Mouse (Mus musculus): Measurements from ENCODE around the gene C130050O18Rik. TPM values are rescaled to one million over a fixed set of nuclear protein-coding genes. Genes with fewer than 3 reads are reported as not detected.

Gene C130050O18Rik
- polyA plus RNA-seq, 1 experiment: 0.20 TPM

GRCm38 (mm10) chr5:139403692-139404260, 1.3 kb upstream of the C130050O18Rik start:
- Histone ChIP-seq H3K4me3 (ENCODE audit: insufficient read depth, poor library complexity, severe bottlenecking) (no peak overlapping the region), H3K79me2 (ENCODE audit: control insufficient read depth, insufficient read depth) (no peaks in the 10 kb centered on the region), H3K27me3 (ENCODE audit: control insufficient read depth, insufficient read depth, insufficient read length) (no peaks in the 10 kb centered on the region), H3ac (ENCODE audit: control insufficient read depth, insufficient read length, low read depth) (no peak overlapping the region), H3K36me3 (ENCODE audit: control insufficient read depth, insufficient read depth) (no peaks in the 10 kb centered on the region), H3K79me3 (ENCODE audit: low read depth) (no peaks in the 10 kb centered on the region)
- TF ChIP-seq USF1 (IDR thresholded peaks at IDR 0.05; ENCODE audit: low read depth): no peak
- TF ChIP-seq MYOG (IDR thresholded peaks at IDR 0.05; ENCODE audit: control insufficient read depth, extremely low read depth, insufficient read length): no peak
- no peak for TF ChIP-seq MYOD1 (IDR thresholded peaks at IDR 0.05; ENCODE audit: control insufficient read depth, insufficient read length, low read depth)
- TF ChIP-seq CEBPB (IDR thresholded peaks at IDR 0.05; ENCODE audit: low read depth): no peak
- TF ChIP-seq MAX (IDR thresholded peaks at IDR 0.05): no peak

- Histone ChIP-seq H3K79me3 (ENCODE audit: low read depth) (no peaks in the 10 kb centered on the region), H3K36me3 (ENCODE audit: control insufficient read depth, insufficient read depth) (no peaks in the 10 kb centered on the region), H3K27me3 (ENCODE audit: control insufficient read depth, insufficient read depth, insufficient read length) (no peaks in the 10 kb centered on the region), H3K79me2 (ENCODE audit: control insufficient read depth, insufficient read depth) (no peaks in the 10 kb centered on the region), H3K4me3 (ENCODE audit: insufficient read depth, poor library complexity, severe bottlenecking) (no peak overlapping the region), H3ac (ENCODE audit: control insufficient read depth, insufficient read length, low read depth) (no peak overlapping the region)
- no peak for TF ChIP-seq CTCF (IDR thresholded peaks at IDR 0.05; ENCODE audit: control insufficient read depth, insufficient read depth, insufficient read length)
- TF ChIP-seq MYOD1 (IDR thresholded peaks at IDR 0.05; ENCODE audit: control insufficient read depth, insufficient read length, low read depth): no peak
- no peak for TF ChIP-seq MYOG (IDR thresholded peaks at IDR 0.05; ENCODE audit: control insufficient read depth, extremely low read depth, insufficient read length)
- no peak for TF ChIP-seq FOSL1 (IDR thresholded peaks at IDR 0.05; ENCODE audit: insufficient read depth, low read length, poor library complexity, severe bottlenecking)
- TF ChIP-seq MAX (IDR thresholded peaks at IDR 0.05): no peak
- TF ChIP-seq USF1 (IDR thresholded peaks at IDR 0.05; ENCODE audit: low read depth): no peak
- no peak for TF ChIP-seq CEBPB (IDR thresholded peaks at IDR 0.05; ENCODE audit: low read depth)
Measured at GRCm38 (mm10) chr5:139405478-139405877, 398 bp downstream of the C130050O18Rik start.

- Histone ChIP-seq H3K79me2 (ENCODE audit: control insufficient read depth, insufficient read depth) (no peaks in the 10 kb centered on the region), H3K4me3 (ENCODE audit: insufficient read depth, poor library complexity, severe bottlenecking) (no peak overlapping the region), H3ac (ENCODE audit: control insufficient read depth, insufficient read length, low read depth) (no peak overlapping the region), H3K27me3 (ENCODE audit: control insufficient read depth, insufficient read depth, insufficient read length) (no peaks in the 10 kb centered on the region), H3K79me3 (ENCODE audit: low read depth) (no peaks in the 10 kb centered on the region), H3K36me3 (ENCODE audit: control insufficient read depth, insufficient read depth) (no peaks in the 10 kb centered on the region)
- TF ChIP-seq MYOD1 (IDR thresholded peaks at IDR 0.05; ENCODE audit: control insufficient read depth, insufficient read length, low read depth) (no peak), CEBPB (IDR thresholded peaks at IDR 0.05; ENCODE audit: low read depth) (no peak), MAX (IDR thresholded peaks at IDR 0.05) (no peak), USF1 (IDR thresholded peaks at IDR 0.05; ENCODE audit: low read depth) (no peak), FOSL1 (IDR thresholded peaks at IDR 0.05; ENCODE audit: insufficient read depth, low read length, poor library complexity, severe bottlenecking) (no peak)
Measured at GRCm38 (mm10) chr5:139405953-139406352, 873 bp downstream of the C130050O18Rik start.

- Histone ChIP-seq H3K36me3 (ENCODE audit: control insufficient read depth, insufficient read depth) (no peaks in the 10 kb centered on the region), H3K4me3 (ENCODE audit: insufficient read depth, poor library complexity, severe bottlenecking) (no peak overlapping the region), H3ac (ENCODE audit: control insufficient read depth, insufficient read length, low read depth) (no peak overlapping the region), H3K27me3 (ENCODE audit: control insufficient read depth, insufficient read depth, insufficient read length) (no peaks in the 10 kb centered on the region), H3K79me3 (ENCODE audit: low read depth) (no peaks in the 10 kb centered on the region), H3K79me2 (ENCODE audit: control insufficient read depth, insufficient read depth) (no peaks in the 10 kb centered on the region)
- no peak for TF ChIP-seq CTCF (IDR thresholded peaks at IDR 0.05; ENCODE audit: control insufficient read depth, insufficient read depth, insufficient read length)
- no peak for TF ChIP-seq MYOG (IDR thresholded peaks at IDR 0.05; ENCODE audit: control insufficient read depth, extremely low read depth, insufficient read length)
- no peak for TF ChIP-seq USF1 (IDR thresholded peaks at IDR 0.05; ENCODE audit: low read depth)
- no peak for TF ChIP-seq MAX (IDR thresholded peaks at IDR 0.05)
- TF ChIP-seq CEBPB (IDR thresholded peaks at IDR 0.05; ENCODE audit: low read depth): no peak
- no peak for TF ChIP-seq FOSL1 (IDR thresholded peaks at IDR 0.05; ENCODE audit: insufficient read depth, low read length, poor library complexity, severe bottlenecking)
- TF ChIP-seq MYOD1 (IDR thresholded peaks at IDR 0.05; ENCODE audit: control insufficient read depth, insufficient read length, low read depth): no peak
Measured at GRCm38 (mm10) chr5:139407121-139407885, 2.2 kb downstream of the C130050O18Rik start.

GRCm38 (mm10) chr5:139408511-139408910, 3.4 kb downstream of the C130050O18Rik start:
- H3K4me3 ChIP-seq (ENCODE audit: insufficient read depth, poor library complexity, severe bottlenecking): no peak overlapping the region
- no peaks in the 10 kb centered on the region for H3K79me2 ChIP-seq (ENCODE audit: control insufficient read depth, insufficient read depth)
- H3K27me3 ChIP-seq (ENCODE audit: control insufficient read depth, insufficient read depth, insufficient read length): no peaks in the 10 kb centered on the region
- TF ChIP-seq FOSL1 (IDR thresholded peaks at IDR 0.05; ENCODE audit: insufficient read depth, low read length, poor library complexity, severe bottlenecking) (no peak), CEBPB (IDR thresholded peaks at IDR 0.05; ENCODE audit: low read depth) (no peak), USF1 (IDR thresholded peaks at IDR 0.05; ENCODE audit: low read depth) (no peak), MYOG (IDR thresholded peaks at IDR 0.05; ENCODE audit: control insufficient read depth, extremely low read depth, insufficient read length) (no peak), MAX (IDR thresholded peaks at IDR 0.05) (no peak)
- no peaks in the 10 kb centered on the region for H3K36me3 ChIP-seq (ENCODE audit: control insufficient read depth, insufficient read depth)
- H3ac ChIP-seq (ENCODE audit: control insufficient read depth, insufficient read length, low read depth): no peak overlapping the region
- H3K79me3 ChIP-seq (ENCODE audit: low read depth): no peaks in the 10 kb centered on the region

GRCm38 (mm10) chr5:139409412-139409811, 4.3 kb downstream of the C130050O18Rik start:
- no peak overlapping the region for H3K4me3 ChIP-seq (ENCODE audit: insufficient read depth, poor library complexity, severe bottlenecking)
- peak overlapping the region; percentile 20 for H3ac ChIP-seq (ENCODE audit: control insufficient read depth, insufficient read length, low read depth)
- H3K79me3 ChIP-seq (ENCODE audit: low read depth): no peaks in the 10 kb centered on the region
- H3K27me3 ChIP-seq (ENCODE audit: control insufficient read depth, insufficient read depth, insufficient read length): no peaks in the 10 kb centered on the region
- peak; percentile 40 for TF ChIP-seq USF1 (IDR thresholded peaks at IDR 0.05; ENCODE audit: low read depth)
- TF ChIP-seq MAX (IDR thresholded peaks at IDR 0.05): peak; percentile 45
- TF ChIP-seq MYOG (IDR thresholded peaks at IDR 0.05; ENCODE audit: control insufficient read depth, extremely low read depth, insufficient read length): no peak
- H3K36me3 ChIP-seq (ENCODE audit: control insufficient read depth, insufficient read depth): no peaks in the 10 kb centered on the region
- H3K79me2 ChIP-seq (ENCODE audit: control insufficient read depth, insufficient read depth): no peaks in the 10 kb centered on the region
